Mouse (Mus musculus) cerebellum, adult 2 months (tissue): ENCODE measurements at regions not wholly inside any gene's neighbourhood (a gene's known extent, or its start where the extent isn't known, plus 50 kb on each side); places are given as distances from the start of the nearest gene placed in this dataset.

ENCODE experiments used
- CTCF ChIP-seq: fragments of 200-500 bp; IDR thresholded peaks from 2 replicates; pipeline ENCODE4 v1.5.1; 2011; ENCODE audit warnings: low read depth, mild to moderate bottlenecking, control low read depth, low read length, moderate library complexity, borderline replicate concordance; ENCODE audit not compliant: insufficient read depth
- POLR2A ChIP-seq: fragments of 200-500 bp; IDR thresholded peaks from 2 replicates; pipeline ENCODE4 v1.6.1; 2011; ENCODE audit warnings: low read length, control low read depth, borderline replicate concordance; ENCODE audit not compliant: insufficient read depth

- TF ChIP-seq POLR2A (no peak), CTCF (no peak)
Measured at GRCm38 (mm10) chr7:138488201-138488720, 90.7 kb upstream of the Tcerg1l start.
